Mouse (Mus musculus): ENCODE results near the gene Kctd21. TPM values are rescaled to one million over a fixed set of nuclear protein-coding genes. Genes with fewer than 3 reads are reported as not detected.

The Kctd21 gene
- polyA plus RNA-seq, 2 experiments: 5.2 to 5.5 TPM

DNA sequence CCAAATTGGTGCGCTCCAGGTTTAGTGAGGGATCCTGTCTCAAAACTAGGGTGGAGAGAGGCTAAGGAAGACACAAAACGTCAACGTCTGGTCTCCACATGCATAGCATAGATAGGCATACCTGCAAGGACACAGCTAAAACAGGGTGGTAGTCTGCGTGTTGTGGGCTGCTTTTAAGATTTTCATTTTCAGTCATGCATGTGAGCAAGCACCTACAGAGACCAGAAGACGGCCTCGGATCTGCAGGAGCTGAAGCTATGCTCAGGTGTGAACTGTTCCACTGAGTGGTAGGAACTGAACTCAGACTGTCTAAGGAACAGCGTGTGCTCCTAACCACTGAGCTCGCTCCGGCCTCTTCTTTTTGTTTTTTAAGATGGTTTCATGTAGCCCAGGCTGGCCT is 43.0 kb downstream of the Kctd21 start:
- Histone ChIP-seq H3K9ac (ENCODE audit: low read depth, low read length, severe bottlenecking) (no peak overlapping the region), H3K4me1 (ENCODE audit: control insufficient read depth, insufficient read depth, low read length) (peaks cover 9% of the 10 kb centered on the region), H3K27ac (replicated peaks; ENCODE audit: low read depth, low read length) (no peak overlapping the region), H3K36me3 (ENCODE audit: control insufficient read depth, insufficient read depth, low read length) (peaks cover 48% of the 10 kb centered on the region), H3K9me3 (ENCODE audit: control insufficient read depth, low read length) (no peaks in the 10 kb centered on the region), H3K27me3 (ENCODE audit: control insufficient read depth, insufficient read depth, low read length) (no peaks in the 10 kb centered on the region), H3K4me3 (replicated peaks; ENCODE audit: low read length) (no peak overlapping the region), H3K4me2 (replicated peaks; ENCODE audit: low read depth, low read length, severe bottlenecking) (no peak overlapping the region)
- no peak for TF ChIP-seq POLR2A (IDR thresholded peaks at IDR 0.05; ENCODE audit: borderline replicate concordance, extremely low read depth, insufficient read depth, insufficient read length)
- 93% methylated on average over 9 of the region's 9 CpGs for WGBS
- DNase-seq (ENCODE audit: low spot score): no peak
- ATAC-seq (ENCODE audit: low FRiP score, low read depth): no peak

DNA sequence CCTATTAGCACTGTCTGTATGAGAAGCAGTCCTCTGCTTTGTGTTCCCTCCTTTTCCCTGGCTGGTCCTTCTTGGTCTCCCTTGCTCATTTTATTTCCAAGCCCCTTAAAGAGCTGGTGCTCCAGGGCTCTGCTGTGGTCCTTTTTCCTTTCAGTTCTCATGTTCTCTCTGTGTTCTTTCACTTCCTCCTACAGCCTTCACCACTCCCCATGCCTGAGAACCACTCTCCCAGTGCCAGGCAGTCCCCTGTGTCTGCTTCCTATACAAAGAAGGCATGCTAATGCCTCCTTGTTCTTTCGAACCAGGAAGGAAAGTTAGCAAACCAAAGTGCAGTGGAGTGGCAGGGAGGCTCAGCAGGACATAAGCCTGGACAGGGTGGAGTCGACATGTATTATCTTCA is 43.8 kb downstream of the Kctd21 start:
- no peaks in the 10 kb centered on the region for H3K9me3 ChIP-seq (ENCODE audit: control insufficient read depth, low read length)
- H3K4me2 ChIP-seq (replicated peaks; ENCODE audit: low read depth, low read length, severe bottlenecking): no peak overlapping the region
- no peak for TF ChIP-seq POLR2A (IDR thresholded peaks at IDR 0.05; ENCODE audit: borderline replicate concordance, extremely low read depth, insufficient read depth, insufficient read length)
- H3K27ac ChIP-seq (replicated peaks; ENCODE audit: low read depth, low read length): no peak overlapping the region
- H3K36me3 ChIP-seq (ENCODE audit: control insufficient read depth, insufficient read depth, low read length): peaks cover 52% of the 10 kb centered on the region
- H3K9ac ChIP-seq (ENCODE audit: low read depth, low read length, severe bottlenecking): no peak overlapping the region
- ATAC-seq (ENCODE audit: low FRiP score, low read depth) (no peak), DNase-seq (ENCODE audit: low spot score) (no peak)
- peaks cover 7% of the 10 kb centered on the region for H3K4me1 ChIP-seq (ENCODE audit: control insufficient read depth, insufficient read depth, low read length)
- 87% methylated on average over 2 of the region's 2 CpGs for WGBS
- H3K4me3 ChIP-seq (replicated peaks; ENCODE audit: low read length): no peak overlapping the region
- H3K27me3 ChIP-seq (ENCODE audit: control insufficient read depth, insufficient read depth, low read length): no peaks in the 10 kb centered on the region

DNA sequence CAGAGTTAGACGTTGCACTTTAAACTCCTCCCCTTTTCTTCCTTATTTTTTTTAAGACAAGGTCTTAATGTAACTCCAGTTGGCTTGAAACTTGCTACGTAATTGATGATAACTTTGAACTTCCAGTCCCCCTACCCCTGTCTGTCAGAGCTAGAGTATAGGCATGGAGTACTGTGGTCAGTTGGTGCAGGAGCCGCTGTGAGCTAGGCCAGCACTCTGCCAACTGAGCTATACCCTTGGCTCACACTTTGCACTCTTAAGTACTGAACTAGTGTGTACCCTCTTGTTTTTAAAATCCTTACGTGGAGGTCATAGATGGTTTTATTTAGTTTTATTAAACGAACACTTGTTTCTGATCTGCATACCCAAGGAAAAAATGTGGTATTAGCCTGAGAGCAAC is 47.2 kb downstream of the Kctd21 start:
- Histone ChIP-seq H3K27ac (replicated peaks; ENCODE audit: low read depth, low read length) (no peak overlapping the region), H3K4me1 (ENCODE audit: control insufficient read depth, insufficient read depth, low read length) (no peaks in the 10 kb centered on the region), H3K9ac (ENCODE audit: low read depth, low read length, severe bottlenecking) (no peak overlapping the region), H3K9me3 (ENCODE audit: control insufficient read depth, low read length) (no peaks in the 10 kb centered on the region), H3K4me2 (replicated peaks; ENCODE audit: low read depth, low read length, severe bottlenecking) (no peak overlapping the region), H3K36me3 (ENCODE audit: control insufficient read depth, insufficient read depth, low read length) (peaks cover 79% of the 10 kb centered on the region), H3K4me3 (replicated peaks; ENCODE audit: low read length) (no peak overlapping the region), H3K27me3 (ENCODE audit: control insufficient read depth, insufficient read depth, low read length) (no peaks in the 10 kb centered on the region)
- TF ChIP-seq POLR2A (IDR thresholded peaks at IDR 0.05; ENCODE audit: borderline replicate concordance, extremely low read depth, insufficient read depth, insufficient read length): no peak
- WGBS: 90% methylated on average over 5 of the region's 5 CpGs
- DNase-seq (ENCODE audit: low spot score): no peak
- ATAC-seq (ENCODE audit: low FRiP score, low read depth): no peak

DNA sequence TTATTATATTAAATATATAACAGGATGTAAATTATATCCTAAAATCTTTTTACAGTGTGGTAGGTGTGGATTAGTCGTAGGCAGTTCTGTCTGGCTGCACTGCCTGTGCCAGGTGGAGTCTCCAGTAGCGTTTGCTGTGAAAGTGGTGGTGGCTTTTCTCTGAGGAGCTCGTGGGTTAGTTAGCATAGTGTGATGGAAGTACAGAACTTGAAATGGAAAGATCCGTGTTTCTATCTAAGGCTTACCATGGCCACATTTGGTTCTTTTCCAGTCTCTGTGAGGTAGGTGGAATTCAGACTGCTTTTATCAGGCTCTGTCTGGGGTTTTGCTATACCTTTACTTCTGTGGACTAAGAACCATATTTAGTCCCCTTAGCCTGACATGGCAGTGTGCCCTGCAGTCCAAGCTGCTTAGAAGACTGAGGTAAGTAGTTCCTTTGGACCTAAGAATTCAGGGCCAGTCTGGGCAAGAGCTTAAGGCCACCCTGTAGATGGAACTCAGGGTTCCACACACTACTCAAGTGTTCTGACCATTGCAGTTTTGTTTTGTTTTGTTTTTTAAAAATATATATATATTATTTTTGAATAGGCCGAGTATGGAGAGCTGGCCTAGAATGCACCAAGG is 48.5 kb downstream of the Kctd21 start:
- ATAC-seq (ENCODE audit: low FRiP score, low read depth): no peak
- Histone ChIP-seq H3K4me1 (ENCODE audit: control insufficient read depth, insufficient read depth, low read length) (no peaks in the 10 kb centered on the region), H3K9ac (ENCODE audit: low read depth, low read length, severe bottlenecking) (no peak overlapping the region), H3K9me3 (ENCODE audit: control insufficient read depth, low read length) (no peaks in the 10 kb centered on the region), H3K4me2 (replicated peaks; ENCODE audit: low read depth, low read length, severe bottlenecking) (no peak overlapping the region), H3K4me3 (replicated peaks; ENCODE audit: low read length) (no peak overlapping the region), H3K27me3 (ENCODE audit: control insufficient read depth, insufficient read depth, low read length) (no peaks in the 10 kb centered on the region), H3K36me3 (ENCODE audit: control insufficient read depth, insufficient read depth, low read length) (peaks cover 78% of the 10 kb centered on the region), H3K27ac (replicated peaks; ENCODE audit: low read depth, low read length) (no peak overlapping the region)
- TF ChIP-seq POLR2A (IDR thresholded peaks at IDR 0.05; ENCODE audit: borderline replicate concordance, extremely low read depth, insufficient read depth, insufficient read length): no peak
- DNase-seq (ENCODE audit: low spot score): no peak
- WGBS: 90% methylated on average over 5 of the region's 5 CpGs

DNA sequence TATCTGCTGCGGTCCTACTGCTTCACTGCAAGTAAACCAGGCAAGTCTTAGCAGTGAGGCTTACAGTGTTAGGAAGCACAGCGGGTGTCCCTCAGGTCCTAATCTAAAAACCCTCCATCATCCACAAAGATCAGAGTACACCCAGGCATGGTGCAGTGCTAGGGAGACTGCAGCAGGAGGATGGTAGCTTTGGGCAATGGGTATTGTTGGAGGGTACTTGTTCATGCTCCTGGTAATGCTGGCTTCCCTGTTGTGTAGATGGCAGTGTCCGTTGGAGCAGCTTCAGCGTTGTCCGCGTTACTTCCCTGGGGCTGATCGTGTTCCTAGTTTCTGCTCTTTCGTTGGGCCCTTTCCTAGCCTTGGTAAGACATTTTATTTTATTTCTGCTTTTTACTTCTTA is 50.5 kb downstream of the Kctd21 start:
- TF ChIP-seq POLR2A (IDR thresholded peaks at IDR 0.05; ENCODE audit: borderline replicate concordance, extremely low read depth, insufficient read depth, insufficient read length): no peak
- Histone ChIP-seq H3K27me3 (ENCODE audit: control insufficient read depth, insufficient read depth, low read length) (no peaks in the 10 kb centered on the region), H3K9me3 (ENCODE audit: control insufficient read depth, low read length) (no peaks in the 10 kb centered on the region), H3K4me1 (ENCODE audit: control insufficient read depth, insufficient read depth, low read length) (no peaks in the 10 kb centered on the region), H3K4me2 (replicated peaks; ENCODE audit: low read depth, low read length, severe bottlenecking) (no peak overlapping the region), H3K9ac (ENCODE audit: low read depth, low read length, severe bottlenecking) (no peak overlapping the region), H3K27ac (replicated peaks; ENCODE audit: low read depth, low read length) (no peak overlapping the region), H3K36me3 (ENCODE audit: control insufficient read depth, insufficient read depth, low read length) (peaks cover 87% of the 10 kb centered on the region), H3K4me3 (replicated peaks; ENCODE audit: low read length) (no peak overlapping the region)
- DNase-seq (ENCODE audit: low spot score) (no peak), ATAC-seq (ENCODE audit: low FRiP score, low read depth) (no peak)
- 97% methylated on average over 8 of the region's 8 CpGs for WGBS

Data from limb, embryonic 14.5 days (tissue).